Mouse (Mus musculus) heart, embryonic 14.5 days (tissue): ENCODE data around the gene Tmem235. TPM values are rescaled to one million over a fixed set of nuclear protein-coding genes. Genes with fewer than 3 reads are reported as not detected.

ENCODE experiments used
- ATAC-seq: fragments of 200-750 bp; cut with Nextera tagmentation; 2 replicates; pipeline ENCODE4 v1.8.0; 2017; ENCODE audit warnings: low read depth, moderate TSS enrichment; ENCODE audit not compliant: insufficient number of reproducible peaks, insufficient read depth, low FRiP score
- H3K27ac ChIP-seq, 2 experiments: fragments of 200-500 bp in 1 of 2; fragments of 300-500 bp in 1 of 2; sonication (generic) in 1 of 2; replicated peaks in 1 of 2; 2 replicates each; pipeline ENCODE4 v1.5.1; 2012 to 2014; ENCODE audit warnings: low read depth in 2 of 2, low read length in 2 of 2, control low read depth in 1 of 2, mild to moderate bottlenecking in 1 of 2, mixed read lengths in 1 of 2; ENCODE audit not compliant: control insufficient read depth in 1 of 2, insufficient read depth in 1 of 2
- H3K27me3 ChIP-seq: fragments of 300-500 bp; sonication (generic); 2 replicates; pipeline ENCODE4 v1.6.1; 2014; ENCODE audit warnings: mild to moderate bottlenecking, low read length, control low read depth; ENCODE audit not compliant: control insufficient read depth, insufficient read depth
- H3K36me3 ChIP-seq: fragments of 300-500 bp; sonication (generic); 2 replicates; pipeline ENCODE4 v1.6.1; 2014; ENCODE audit warnings: mild to moderate bottlenecking, control low read depth, low read length, mixed read lengths; ENCODE audit not compliant: control insufficient read depth, insufficient read depth
- H3K4me1 ChIP-seq, 2 experiments: fragments of 200-500 bp in 1 of 2; fragments of 300-500 bp in 1 of 2; sonication (generic) in 1 of 2; 2 replicates each; pipeline ENCODE4 v1.6.1; 2012 to 2014; ENCODE audit warnings: low read length in 2 of 2, control low read depth in 1 of 2, mixed read lengths in 1 of 2; ENCODE audit not compliant: control insufficient read depth in 2 of 2, insufficient read depth in 2 of 2
- H3K4me2 ChIP-seq: fragments of 300-500 bp; sonication (generic); 2 replicates; pipeline ENCODE4 v1.6.1; 2014; ENCODE audit warnings: mild to moderate bottlenecking, low read length
- H3K4me3 ChIP-seq, 2 experiments: fragments of 200-500 bp in 1 of 2; fragments of 300-500 bp in 1 of 2; sonication (generic) in 1 of 2; 2 replicates each; pipeline ENCODE4 v1.5.1; 2012 to 2014; ENCODE audit warnings: low read length in 2 of 2, mild to moderate bottlenecking in 2 of 2, control low read depth in 1 of 2, low read depth in 1 of 2, moderate library complexity in 1 of 2; ENCODE audit not compliant: control insufficient read depth in 1 of 2, insufficient read depth in 1 of 2
- H3K9ac ChIP-seq: fragments of 300-500 bp; sonication (generic); 2 replicates; pipeline ENCODE4 v1.6.1; 2014; ENCODE audit warnings: mild to moderate bottlenecking, low read length
- H3K9me3 ChIP-seq: fragments of 300-500 bp; sonication (generic); 2 replicates; pipeline ENCODE4 v1.6.1; 2016; ENCODE audit warnings: low read length, control low read depth; ENCODE audit not compliant: control insufficient read depth
- WGBS: fragments of 180-500 bp; shearing (Covaris S2); extraction: QIAGEN DNeasy Blood & Tissue Kit; methylation state at CpG from one replicate; pipeline ENCODE4 v1.1.7; 2014; 5-methylcytosine and 5-hydroxymethylcytosine counted together
- polyA plus RNA-seq: library from polyadenylated mRNA; unstranded; fragments of >200 nt; fragmentation: Nextera tagmentation; extraction: Ambion mirVana; gene quantifications from 2 replicates; pipeline ENCODE4 v1.2.1, GENCODE M21; 2014

Tmem235 gene
- polyA plus RNA-seq, 1 experiment from 2014 or later = not detected

- peaks cover 72% of the 10 kb centered on the region for H3K36me3 ChIP-seq
- no peak for ATAC-seq
- no peak overlapping the region for H3K4me3 ChIP-seq
- 0 out of 2 replicates have a peak overlapping the region, but pooled peaks have one; percentile 54 for H3K9ac ChIP-seq
- H3K9me3 ChIP-seq = no peaks in the 10 kb centered on the region
- H3K27me3 ChIP-seq = no peaks in the 10 kb centered on the region
- H3K27ac ChIP-seq = no peak overlapping the region
- peaks cover 38 to 63% of the 10 kb centered on the region in 2 experiments for H3K4me1 ChIP-seq
- 91% methylated on average over 9 of the region's 9 CpGs for WGBS
- H3K4me2 ChIP-seq = no peak overlapping the region
Measured at GRCm38 (mm10) chr11:117821868-117822267, 38.7 kb upstream of the Tmem235 start.

- ATAC-seq = no peak
- H3K9ac ChIP-seq = peak overlapping the region; percentile 54
- no peak overlapping the region for H3K4me3 ChIP-seq
- WGBS = 40% methylated on average over 7 of the region's 7 CpGs
- H3K27ac ChIP-seq = peak overlapping the region; percentile 65 to 73
- peak overlapping the region; percentile 92 for H3K4me2 ChIP-seq
- H3K4me1 ChIP-seq = peaks cover 47 to 72% of the 10 kb centered on the region in 2 experiments
- no peaks in the 10 kb centered on the region for H3K9me3 ChIP-seq
- H3K36me3 ChIP-seq = peaks cover 62% of the 10 kb centered on the region
- no peaks in the 10 kb centered on the region for H3K27me3 ChIP-seq
Measured at GRCm38 (mm10) chr11:117822728-117823241, 37.8 kb upstream of the Tmem235 start.

GRCm38 (mm10) chr11:117823411-117823810, 37.1 kb upstream of the Tmem235 start:
- Histone ChIP-seq H3K4me1 (peaks cover 53 to 79% of the 10 kb centered on the region in 2 experiments), H3K9me3 (no peaks in the 10 kb centered on the region), H3K27me3 (no peaks in the 10 kb centered on the region), H3K36me3 (peaks cover 56% of the 10 kb centered on the region), H3K27ac (peak overlapping the region; percentile 65 to 97), H3K4me3 (no peak overlapping the region), H3K4me2 (peak overlapping the region; percentile 92), H3K9ac (peak overlapping the region; percentile 54)
- ATAC-seq = no peak
- 89% methylated on average over 6 of the region's 6 CpGs for WGBS

GRCm38 (mm10) chr11:117824060-117824969, 36.2 kb upstream of the Tmem235 start:
- Histone ChIP-seq H3K36me3 (peaks cover 47% of the 10 kb centered on the region), H3K4me1 (peaks cover 55 to 83% of the 10 kb centered on the region in 2 experiments), H3K4me2 (peak overlapping the region; percentile 92), H3K9ac (peak overlapping the region; percentile 86), H3K27ac (peak overlapping the region; percentile 36 to 97), H3K9me3 (no peaks in the 10 kb centered on the region), H3K27me3 (no peaks in the 10 kb centered on the region), H3K4me3 (peak overlapping the region; percentile 56 to 71)
- WGBS = 9% methylated on average over 23 of the region's 23 CpGs
- ATAC-seq = peak; percentile 48; the same call in 1 of the 2 replicates

GRCm38 (mm10) chr11:117825333-117826101, 35.0 kb upstream of the Tmem235 start, which contains the start of the genes Afmid and Tk1:
Gene Afmid, plus strand, starts transcription at chr11:117825924.
Gene Tk1, minus strand, starts transcription at chr11:117826092.
- no peaks in the 10 kb centered on the region for H3K27me3 ChIP-seq
- H3K4me3 ChIP-seq = peak within 1 kb of the TSS; percentile 56 to 71
- peak within 1 kb of the TSS; percentile 92 for H3K4me2 ChIP-seq
- H3K9ac ChIP-seq = peak within 1 kb of the TSS; percentile 86
- peak within 1 kb of the TSS; percentile 83 to 97 for H3K27ac ChIP-seq
- no peaks in the 10 kb centered on the region for H3K9me3 ChIP-seq
- WGBS = under 1% methylated on average over 34 of the region's 34 CpGs
- H3K36me3 ChIP-seq = peaks cover 35% of the 10 kb centered on the region
- H3K4me1 ChIP-seq = peaks cover 59 to 84% of the 10 kb centered on the region in 2 experiments
- no peak for ATAC-seq

GRCm38 (mm10) chr11:117826164-117826563, 34.4 kb upstream of the Tmem235 start:
- WGBS = 10% methylated on average over 5 of the region's 5 CpGs
- peaks cover 29% of the 10 kb centered on the region for H3K36me3 ChIP-seq
- H3K4me3 ChIP-seq = peak overlapping the region; percentile 56 to 71
- H3K9me3 ChIP-seq = no peaks in the 10 kb centered on the region
- H3K9ac ChIP-seq = peak overlapping the region; percentile 86
- H3K27me3 ChIP-seq = no peaks in the 10 kb centered on the region
- H3K27ac ChIP-seq = peak overlapping the region; percentile 83 to 97
- ATAC-seq = no peak
- H3K4me1 ChIP-seq = peaks cover 63 to 90% of the 10 kb centered on the region in 2 experiments
- peak overlapping the region; percentile 92 for H3K4me2 ChIP-seq

GRCm38 (mm10) chr11:117826916-117827315, 33.6 kb upstream of the Tmem235 start:
- Histone ChIP-seq H3K36me3 (peaks cover 21% of the 10 kb centered on the region), H3K4me1 (peaks cover 63 to 88% of the 10 kb centered on the region in 2 experiments), H3K27ac (peak overlapping the region in 1 of 2 experiments; percentile 97; a peak in 2 of 4 replicates), H3K4me3 (no peak overlapping the region), H3K9ac (peak overlapping the region; percentile 86), H3K9me3 (no peaks in the 10 kb centered on the region), H3K4me2 (peak overlapping the region; percentile 92), H3K27me3 (no peaks in the 10 kb centered on the region)
- ATAC-seq = no peak
- 55% methylated on average over 8 of the region's 8 CpGs for whole genome bisulfite sequencing
